Mouse (Mus musculus) midbrain, embryonic 16.5 days (tissue): ENCODE measurements around the gene Nxnl2. TPM values are rescaled to one million over a fixed set of nuclear protein-coding genes. Genes with fewer than 3 reads are reported as not detected.

ENCODE experiments used
- ATAC-seq: fragments of 200-750 bp; cut with Nextera tagmentation; 2 replicates; pipeline ENCODE4 v1.8.0; 2017; ENCODE audit warnings: moderate TSS enrichment
- H3K27ac ChIP-seq: fragments of 300-500 bp; sonication (generic); 2 replicates; pipeline ENCODE4 v1.5.1; 2014; ENCODE audit warnings: mild to moderate bottlenecking, low read length, mixed read lengths
- H3K27me3 ChIP-seq: fragments of 300-500 bp; sonication (generic); 2 replicates; pipeline ENCODE4 v1.6.1; 2014; ENCODE audit warnings: low read depth, low read length, mixed read lengths; ENCODE audit not compliant: control insufficient read depth, insufficient read depth
- H3K36me3 ChIP-seq: fragments of 300-500 bp; sonication (generic); 2 replicates; pipeline ENCODE4 v1.6.1; 2014; ENCODE audit warnings: mild to moderate bottlenecking, low read length, moderate library complexity, mixed read lengths; ENCODE audit not compliant: control insufficient read depth, insufficient read depth
- H3K4me1 ChIP-seq: fragments of 300-500 bp; sonication (generic); 2 replicates; pipeline ENCODE4 v1.6.1; 2014; ENCODE audit warnings: mild to moderate bottlenecking, low read length, mixed read lengths; ENCODE audit not compliant: control insufficient read depth, insufficient read depth
- H3K4me2 ChIP-seq: fragments of 300-500 bp; sonication (generic); 2 replicates; pipeline ENCODE4 v1.6.1; 2014; ENCODE audit warnings: mild to moderate bottlenecking, low read length, mixed read lengths
- H3K4me3 ChIP-seq: fragments of 300-500 bp; sonication (generic); 2 replicates; pipeline ENCODE4 v1.5.1; 2014; ENCODE audit warnings: low read depth, mild to moderate bottlenecking, low read length, moderate library complexity, mixed read lengths
- H3K9ac ChIP-seq: fragments of 300-500 bp; sonication (generic); 2 replicates; pipeline ENCODE4 v1.6.1; 2014; ENCODE audit warnings: low read depth, low read length, mixed read lengths
- H3K9me3 ChIP-seq: fragments of 300-500 bp; sonication (generic); replicated peaks from 2 replicates; pipeline ENCODE4 v1.6.1; 2014; ENCODE audit warnings: mild to moderate bottlenecking, low read length, mixed read lengths; ENCODE audit not compliant: control insufficient read depth, poor library complexity, severe bottlenecking
- WGBS: fragments of 180-500 bp; shearing (Covaris S2); extraction: QIAGEN DNeasy Blood & Tissue Kit; methylation state at CpG from one replicate; pipeline ENCODE4 v1.1.7; 2014; 5-methylcytosine and 5-hydroxymethylcytosine counted together
- polyA plus RNA-seq: library from polyadenylated mRNA; unstranded; fragments of >200 nt; fragmentation: Nextera tagmentation; extraction: Ambion mirVana; gene quantifications from 2 replicates; pipeline ENCODE4 v1.2.1, GENCODE M21; 2015

Gene Nxnl2
- polyA plus RNA-seq, 1 experiment from 2014 or later: 3.9 TPM

DNA sequence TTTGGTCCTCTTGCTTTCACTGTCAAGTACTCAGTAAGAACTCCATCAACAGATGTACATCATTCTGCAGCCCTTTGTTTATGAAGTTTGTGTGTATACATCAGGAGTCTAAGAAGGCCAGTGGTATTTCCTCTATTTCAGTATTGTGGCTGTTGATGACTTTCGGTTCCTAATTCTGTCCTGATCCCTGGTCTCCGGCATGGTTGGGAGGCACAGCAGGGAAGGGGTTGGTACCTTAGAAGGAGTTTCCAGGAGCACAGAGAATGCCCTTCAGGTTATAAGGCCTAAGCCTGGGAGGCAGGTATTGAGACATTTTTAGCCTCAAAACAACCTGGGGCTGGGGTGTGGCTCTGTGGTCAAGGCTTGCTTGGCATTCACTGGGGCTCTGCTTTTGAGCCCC lies 9.2 kb upstream of the Nxnl2 start:
- no peak overlapping the region for H3K4me2 ChIP-seq
- WGBS: 89% methylated on average over 2 of the region's 2 CpGs
- no peak overlapping the region for H3K9ac ChIP-seq
- H3K36me3 ChIP-seq: no peaks in the 10 kb centered on the region
- H3K4me3 ChIP-seq: no peak overlapping the region
- no peaks in the 10 kb centered on the region for H3K27me3 ChIP-seq
- no peak overlapping the region for H3K27ac ChIP-seq
- peaks cover 2% of the 10 kb centered on the region; the same call in 1 of the 2 replicates for H3K4me1 ChIP-seq
- no peak for ATAC-seq
- H3K9me3 ChIP-seq: no peaks in the 10 kb centered on the region

- 80% methylated on average over 6 of the region's 6 CpGs for WGBS
- Histone ChIP-seq H3K4me1 (peaks cover 2% of the 10 kb centered on the region; the same call in 1 of the 2 replicates), H3K27me3 (no peaks in the 10 kb centered on the region), H3K36me3 (no peaks in the 10 kb centered on the region), H3K9me3 (no peaks in the 10 kb centered on the region), H3K27ac (no peak overlapping the region), H3K4me3 (no peak overlapping the region), H3K9ac (no peak overlapping the region), H3K4me2 (no peak overlapping the region)
- no peak for ATAC-seq
Observed at GRCm38 (mm10) chr13:51162246-51162645, 8.6 kb upstream of the Nxnl2 start.

DNA sequence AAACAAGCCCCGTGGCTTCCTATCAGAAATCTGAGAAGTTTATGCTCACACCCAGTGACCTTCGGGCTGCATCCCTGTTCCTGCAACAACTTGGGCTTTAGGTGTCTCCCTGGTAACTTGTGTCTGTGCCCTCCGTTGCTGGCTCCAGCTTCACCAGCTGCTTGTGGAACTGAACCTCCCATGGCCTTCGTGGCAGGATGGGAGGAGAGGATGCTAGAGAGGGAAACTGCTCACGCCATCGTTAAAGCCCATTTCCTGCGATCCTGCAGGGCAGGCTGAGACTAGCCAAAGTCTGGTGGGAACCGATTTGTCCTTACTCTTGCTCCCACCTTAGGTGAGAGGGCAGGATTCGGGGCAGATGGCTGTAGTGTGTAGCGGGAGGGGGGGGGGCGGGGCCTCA lies 4.1 kb upstream of the Nxnl2 start:
- no peak overlapping the region for H3K9ac ChIP-seq
- H3K9me3 ChIP-seq: no peaks in the 10 kb centered on the region
- H3K36me3 ChIP-seq: no peaks in the 10 kb centered on the region
- no peak overlapping the region for H3K4me3 ChIP-seq
- no peak overlapping the region for H3K27ac ChIP-seq
- no peaks in the 10 kb centered on the region; the same call in 1 of the 2 replicates for H3K27me3 ChIP-seq
- peaks cover 14% of the 10 kb centered on the region for H3K4me1 ChIP-seq
- no peak for ATAC-seq
- H3K4me2 ChIP-seq: no peak overlapping the region
- WGBS: 81% methylated on average over 11 of the region's 11 CpGs

DNA sequence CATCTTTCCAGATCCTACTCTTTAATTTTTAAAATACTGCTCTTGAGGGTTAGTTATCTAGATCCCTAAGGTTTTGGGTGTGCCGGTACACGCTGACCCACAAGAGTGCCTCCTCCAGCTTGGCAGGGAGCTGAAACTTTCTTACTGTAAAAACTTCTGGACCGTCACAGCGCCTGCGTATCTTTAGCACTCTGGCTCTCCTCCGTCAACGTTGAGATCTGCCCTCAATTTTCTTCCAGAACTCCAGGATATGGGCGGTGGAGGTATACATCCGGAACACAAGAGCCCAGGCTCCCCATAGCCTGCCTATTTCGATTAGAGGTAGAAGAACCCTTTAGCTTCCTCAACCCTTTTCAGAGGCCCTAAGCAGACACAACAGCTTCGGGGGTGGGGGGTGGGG lies 607 bp upstream of the Nxnl2 start:
- no peaks in the 10 kb centered on the region for H3K36me3 ChIP-seq
- no peak overlapping the region for H3K27ac ChIP-seq
- 35% methylated on average over 11 of the region's 11 CpGs for WGBS
- peak overlapping the region; percentile 98 for H3K4me2 ChIP-seq
- no peaks in the 10 kb centered on the region for H3K9me3 ChIP-seq
- H3K4me3 ChIP-seq: peak overlapping the region; percentile 56; the same call in 1 of the 2 replicates
- H3K4me1 ChIP-seq: peaks cover 16% of the 10 kb centered on the region
- ATAC-seq: peak; percentile 10; the same call in 1 of the 2 replicates
- no peak overlapping the region for H3K9ac ChIP-seq
- H3K27me3 ChIP-seq: peaks cover 3% of the 10 kb centered on the region; the same call in 1 of the 2 replicates

DNA sequence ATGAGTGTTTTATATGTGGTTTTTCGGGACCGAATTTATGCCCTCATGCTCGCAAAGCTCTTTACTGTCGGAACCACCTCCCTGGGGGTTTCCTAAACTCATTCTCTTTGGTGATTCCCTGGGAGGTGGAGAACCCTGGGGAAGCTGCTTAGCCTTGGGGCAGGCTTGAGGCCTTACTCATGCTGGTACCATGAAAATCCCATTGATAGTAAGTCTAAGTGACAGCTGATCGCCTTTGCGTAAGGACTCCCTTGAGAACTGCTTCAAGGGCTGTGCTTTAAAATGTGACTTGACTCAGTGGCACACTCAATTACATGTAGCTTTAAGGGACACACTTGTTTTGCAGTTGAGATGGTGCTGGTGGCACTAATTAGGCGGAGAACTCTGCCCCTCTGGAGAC lies 1.8 kb downstream of the Nxnl2 start:
- H3K4me3 ChIP-seq: no peak overlapping the region
- H3K4me2 ChIP-seq: no peak overlapping the region
- H3K27me3 ChIP-seq: peaks cover 3% of the 10 kb centered on the region; the same call in 1 of the 2 replicates
- H3K9me3 ChIP-seq: no peaks in the 10 kb centered on the region; the same call in 1 of the 2 replicates
- no peak overlapping the region for H3K9ac ChIP-seq
- H3K36me3 ChIP-seq: no peaks in the 10 kb centered on the region
- peaks cover 16% of the 10 kb centered on the region for H3K4me1 ChIP-seq
- ATAC-seq: no peak
- H3K27ac ChIP-seq: no peak overlapping the region
- 49% methylated on average over 7 of the region's 7 CpGs for WGBS

GRCm38 (mm10) chr13:51178932-51179331 lies 8.1 kb downstream of the Nxnl2 start:
- Histone ChIP-seq H3K9ac (no peak overlapping the region), H3K27ac (no peak overlapping the region), H3K4me1 (no peaks in the 10 kb centered on the region), H3K36me3 (no peaks in the 10 kb centered on the region), H3K4me3 (no peak overlapping the region), H3K27me3 (no peaks in the 10 kb centered on the region), H3K9me3 (no peaks in the 10 kb centered on the region; the same call in 1 of the 2 replicates), H3K4me2 (no peak overlapping the region)
- no peak for ATAC-seq
- 83% methylated on average over 10 of the region's 10 CpGs for WGBS

- Histone ChIP-seq H3K4me1 (no peaks in the 10 kb centered on the region), H3K27me3 (no peaks in the 10 kb centered on the region), H3K27ac (no peak overlapping the region), H3K36me3 (no peaks in the 10 kb centered on the region), H3K4me3 (no peak overlapping the region), H3K9me3 (no peaks in the 10 kb centered on the region; the same call in 1 of the 2 replicates), H3K4me2 (no peak overlapping the region), H3K9ac (no peak overlapping the region)
- ATAC-seq: no peak
- 69% methylated on average over 3 of the region's 3 CpGs for WGBS
Observed at GRCm38 (mm10) chr13:51179362-51179761, 8.5 kb downstream of the Nxnl2 start.

DNA sequence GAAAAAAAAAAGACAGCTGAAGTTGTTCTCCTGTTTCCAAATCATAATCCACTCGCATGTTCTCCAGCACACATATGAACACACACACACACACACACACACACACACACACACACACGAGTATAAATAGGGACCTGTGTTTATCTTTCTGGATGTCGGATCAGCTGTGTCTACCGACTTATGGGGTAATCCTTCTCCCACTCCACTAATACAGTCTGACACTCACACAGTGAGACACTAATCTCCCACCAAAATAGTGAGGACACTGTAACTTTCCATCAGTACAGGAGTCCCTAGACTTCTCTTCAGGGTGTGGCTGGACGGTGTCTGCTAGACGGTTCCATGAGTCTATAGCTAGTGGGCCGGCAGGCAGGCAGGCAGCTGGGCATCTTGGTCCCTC lies 11.4 kb downstream of the Nxnl2 start:
- no peak overlapping the region for H3K27ac ChIP-seq
- H3K27me3 ChIP-seq: no peaks in the 10 kb centered on the region
- ATAC-seq: no peak
- H3K36me3 ChIP-seq: no peaks in the 10 kb centered on the region
- WGBS: 80% methylated on average over 7 of the region's 7 CpGs
- no peaks in the 10 kb centered on the region for H3K9me3 ChIP-seq
- H3K4me1 ChIP-seq: no peaks in the 10 kb centered on the region
- no peak overlapping the region for H3K4me2 ChIP-seq
- H3K9ac ChIP-seq: no peak overlapping the region
- no peak overlapping the region for H3K4me3 ChIP-seq

GRCm38 (mm10) chr13:51184896-51185295 lies 14.1 kb downstream of the Nxnl2 start:
- Histone ChIP-seq H3K4me2 (no peak overlapping the region), H3K36me3 (no peaks in the 10 kb centered on the region), H3K4me3 (no peak overlapping the region), H3K27me3 (no peaks in the 10 kb centered on the region), H3K4me1 (no peaks in the 10 kb centered on the region), H3K9me3 (no peaks in the 10 kb centered on the region), H3K27ac (no peak overlapping the region), H3K9ac (no peak overlapping the region)
- no peak for ATAC-seq
- WGBS: 84% methylated on average over 3 of the region's 3 CpGs
